ENCODE assay signal across 13 mouse cellular contexts in genomic region chr11:101678770-101679169, GRCm38 (mm10).
"Had no signal": no experiment of that assay in that cellular context is flagged by ENCODE, and none has a peak within 500 bp of the region (broad histone marks: within the 10 kb centered on the region; RNA-seq: fewer than 3 reads in every experiment).

No protein-coding gene starts in this region.

- H3K27me3 ChIP-seq: liver, embryonic 13.5 days had no signal

- H3K36me3 ChIP-seq: liver, embryonic 13.5 days had no signal

- H3K27ac ChIP-seq: left cerebral cortex, adult 2 months; liver, embryonic 13.5 days had no signal

- H3K4me3 ChIP-seq: left cerebral cortex, adult 2 months; liver, embryonic 13.5 days had no signal

- H3K9me3 ChIP-seq: liver, embryonic 13.5 days had no signal

- H3K9ac ChIP-seq: liver, embryonic 13.5 days had no signal

- H3K4me2 ChIP-seq: liver, embryonic 13.5 days; midbrain, embryonic 11.5 days had no signal

- DNase-seq: kidney, adult 9 months; kidney, postnatal 10 days; kidney, postnatal 36 days; layer of hippocampus, postnatal 36 days; liver, embryonic 13.5 days; lung, adult 2 months; lung, postnatal 14 days; lung, postnatal 4 days; midbrain, embryonic 14.5 days; thymus, adult 18-20 months; thymus, postnatal 36 days had no signal
